Mouse (Mus musculus) embryonic facial prominence, embryonic 12.5 days (tissue): Measurements from ENCODE around the gene Unc13d. TPM values are rescaled to one million over a fixed set of nuclear protein-coding genes. Genes with fewer than 3 reads are reported as not detected.

Experiments
- ATAC-seq: fragments of 200-750 bp; cut with Nextera tagmentation; 2 replicates; pipeline ENCODE4 v1.8.0; 2017; ENCODE audit not compliant: insufficient number of reproducible peaks, insufficient read depth, low FRiP score, low TSS enrichment
- H3K27ac ChIP-seq: fragments of 300-500 bp; sonication (generic); 2 replicates; pipeline ENCODE4 v1.5.1; 2016; ENCODE audit warnings: mild to moderate bottlenecking
- H3K27me3 ChIP-seq: fragments of 300-500 bp; sonication (generic); 2 replicates; pipeline ENCODE4 v1.6.1; 2016; ENCODE audit warnings: mild to moderate bottlenecking, moderate library complexity
- H3K36me3 ChIP-seq: fragments of 300-500 bp; sonication (generic); 2 replicates; pipeline ENCODE4 v1.6.1; 2016; ENCODE audit warnings: mild to moderate bottlenecking
- H3K4me1 ChIP-seq: fragments of 300-500 bp; sonication (generic); 2 replicates; pipeline ENCODE4 v1.6.1; 2016
- H3K4me2 ChIP-seq: fragments of 300-500 bp; sonication (generic); replicated peaks from 2 replicates; pipeline ENCODE4 v1.6.1; 2016; ENCODE audit warnings: mild to moderate bottlenecking, moderate library complexity
- H3K4me3 ChIP-seq: fragments of 300-500 bp; sonication (generic); 2 replicates; pipeline ENCODE4 v1.5.1; 2016; ENCODE audit warnings: mild to moderate bottlenecking
- H3K9ac ChIP-seq: fragments of 300-500 bp; sonication (generic); 2 replicates; pipeline ENCODE4 v1.6.1; 2016; ENCODE audit warnings: mild to moderate bottlenecking, moderate library complexity
- H3K9me3 ChIP-seq: fragments of 300-500 bp; sonication (generic); 2 replicates; pipeline ENCODE4 v1.6.1; 2016; ENCODE audit warnings: mild to moderate bottlenecking, moderate library complexity
- WGBS: fragments of 180-500 bp; shearing (Covaris S2); methylation state at CpG from one replicate; pipeline ENCODE4 v1.1.7; 2016; 5-methylcytosine and 5-hydroxymethylcytosine counted together
- polyA plus RNA-seq: library from polyadenylated mRNA; unstranded; fragments of >200 nt; fragmentation: Nextera tagmentation; extraction: Ambion mirVana; gene quantifications from 2 replicates; pipeline ENCODE4 v1.2.1, GENCODE M21; 2016

The Unc13d gene
- polyA plus RNA-seq, 1 experiment from 2014 or later, result 1.3 TPM

GRCm38 (mm10) chr11:116057237-116057881, 20.4 kb downstream of the Unc13d start:
- H3K9ac ChIP-seq, result no peak overlapping the region
- H3K4me2 ChIP-seq, result no peak overlapping the region
- no peak overlapping the region for H3K27ac ChIP-seq
- peaks cover 100% of the 10 kb centered on the region for H3K36me3 ChIP-seq
- H3K27me3 ChIP-seq, result no peaks in the 10 kb centered on the region
- 89% methylated on average over 4 of the region's 4 CpGs for WGBS
- H3K4me3 ChIP-seq, result no peak overlapping the region
- H3K4me1 ChIP-seq, result no peaks in the 10 kb centered on the region
- ATAC-seq, result no peak
- no peaks in the 10 kb centered on the region for H3K9me3 ChIP-seq

GRCm38 (mm10) chr11:116055873-116056272, 21.9 kb downstream of the Unc13d start:
- WGBS, result 94% methylated on average over 11 of the region's 11 CpGs
- no peaks in the 10 kb centered on the region for H3K4me1 ChIP-seq
- H3K9me3 ChIP-seq, result no peaks in the 10 kb centered on the region
- no peak overlapping the region for H3K4me3 ChIP-seq
- peaks cover 99% of the 10 kb centered on the region for H3K36me3 ChIP-seq
- no peak overlapping the region for H3K4me2 ChIP-seq
- no peak overlapping the region for H3K9ac ChIP-seq
- no peaks in the 10 kb centered on the region for H3K27me3 ChIP-seq
- no peak overlapping the region for H3K27ac ChIP-seq
- no peak for ATAC-seq

- Histone ChIP-seq H3K4me3 (no peak overlapping the region), H3K27ac (no peak overlapping the region), H3K9ac (no peak overlapping the region), H3K9me3 (no peaks in the 10 kb centered on the region), H3K4me2 (no peak overlapping the region), H3K36me3 (peaks cover 99% of the 10 kb centered on the region), H3K4me1 (no peaks in the 10 kb centered on the region), H3K27me3 (no peaks in the 10 kb centered on the region)
- 94% methylated on average over 9 of the region's 9 CpGs for WGBS
- ATAC-seq, result no peak
Observed at GRCm38 (mm10) chr11:116053510-116054229, 24.1 kb downstream of the Unc13d start.

- Histone ChIP-seq H3K4me1 (no peaks in the 10 kb centered on the region), H3K36me3 (peaks cover 96% of the 10 kb centered on the region), H3K27ac (no peak overlapping the region), H3K4me2 (no peak overlapping the region), H3K9me3 (no peaks in the 10 kb centered on the region), H3K4me3 (no peak overlapping the region), H3K27me3 (no peaks in the 10 kb centered on the region), H3K9ac (no peak overlapping the region)
- ATAC-seq, result no peak
- WGBS, result 87% methylated on average over 4 of the region's 4 CpGs
Observed at GRCm38 (mm10) chr11:116050196-116050595, 27.6 kb downstream of the Unc13d start.

DNA sequence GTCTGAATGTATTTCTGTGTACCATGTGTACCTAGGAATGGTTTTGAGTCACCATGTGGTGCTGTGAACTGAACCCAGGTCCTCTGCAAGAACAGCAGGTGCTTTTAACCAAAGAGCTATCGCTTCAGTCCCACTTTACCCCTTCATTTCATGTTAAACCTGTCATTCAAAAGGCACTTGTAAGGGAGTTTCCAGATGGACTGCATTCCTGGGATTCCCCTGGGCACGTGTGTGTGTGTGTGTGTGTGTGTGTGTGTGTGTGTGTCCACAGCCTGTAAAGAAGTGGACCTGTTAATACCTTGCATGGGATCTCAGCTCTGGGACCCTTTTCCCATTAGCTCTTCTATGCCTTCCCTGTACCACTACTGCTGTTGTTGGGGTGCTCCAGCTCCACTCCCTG, 28.2 kb downstream of the Unc13d start:
- no peak overlapping the region for H3K4me3 ChIP-seq
- 78% methylated on average over 2 of the region's 2 CpGs for WGBS
- no peaks in the 10 kb centered on the region for H3K27me3 ChIP-seq
- no peak for ATAC-seq
- H3K9me3 ChIP-seq, result no peaks in the 10 kb centered on the region
- no peak overlapping the region for H3K4me2 ChIP-seq
- H3K27ac ChIP-seq, result no peak overlapping the region
- no peaks in the 10 kb centered on the region for H3K4me1 ChIP-seq
- H3K36me3 ChIP-seq, result peaks cover 92% of the 10 kb centered on the region
- H3K9ac ChIP-seq, result no peak overlapping the region

DNA sequence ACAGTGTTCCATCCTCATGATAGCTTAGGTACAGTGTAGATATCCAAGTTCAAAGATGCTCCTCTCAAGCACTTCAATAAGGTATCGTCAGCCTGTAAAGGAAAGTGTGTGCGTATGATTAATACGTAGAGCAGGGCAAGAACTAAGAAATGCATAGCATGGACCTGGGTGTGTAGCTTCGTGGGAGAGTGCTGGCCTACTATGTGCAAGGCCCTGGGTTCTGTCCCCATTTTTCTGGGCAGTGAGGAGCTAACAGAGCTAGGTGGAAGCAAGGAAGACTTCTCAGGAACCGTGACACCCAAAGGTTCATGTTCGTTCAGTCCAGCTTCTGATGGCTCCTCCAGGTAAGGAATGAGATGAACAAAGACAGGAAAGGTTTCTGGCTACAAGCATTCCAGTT, 32.6 kb downstream of the Unc13d start:
- Histone ChIP-seq H3K36me3 (peaks cover 76% of the 10 kb centered on the region), H3K9ac (no peak overlapping the region), H3K4me2 (no peak overlapping the region), H3K4me1 (no peaks in the 10 kb centered on the region), H3K9me3 (no peaks in the 10 kb centered on the region), H3K27me3 (no peaks in the 10 kb centered on the region), H3K27ac (no peak overlapping the region), H3K4me3 (no peak overlapping the region)
- WGBS, result 96% methylated on average over 6 of the region's 6 CpGs
- no peak for ATAC-seq

GRCm38 (mm10) chr11:116043286-116043685, 34.5 kb downstream of the Unc13d start:
- no peaks in the 10 kb centered on the region for H3K27me3 ChIP-seq
- H3K36me3 ChIP-seq, result peaks cover 69% of the 10 kb centered on the region
- no peaks in the 10 kb centered on the region for H3K9me3 ChIP-seq
- ATAC-seq, result no peak
- no peak overlapping the region for H3K4me2 ChIP-seq
- no peak overlapping the region for H3K4me3 ChIP-seq
- H3K27ac ChIP-seq, result no peak overlapping the region
- 87% methylated on average over 1 of the region's 1 CpGs for WGBS
- H3K4me1 ChIP-seq, result no peaks in the 10 kb centered on the region
- H3K9ac ChIP-seq, result no peak overlapping the region

- no peak for ATAC-seq
- H3K4me1 ChIP-seq, result no peaks in the 10 kb centered on the region
- WGBS, result 87% methylated on average over 5 of the region's 5 CpGs
- H3K4me2 ChIP-seq, result no peak overlapping the region
- no peak overlapping the region for H3K27ac ChIP-seq
- H3K9me3 ChIP-seq, result no peaks in the 10 kb centered on the region
- H3K27me3 ChIP-seq, result no peaks in the 10 kb centered on the region
- no peak overlapping the region for H3K9ac ChIP-seq
- H3K36me3 ChIP-seq, result peaks cover 61% of the 10 kb centered on the region
- no peak overlapping the region for H3K4me3 ChIP-seq
Observed at GRCm38 (mm10) chr11:116042372-116043138, 35.2 kb downstream of the Unc13d start.

DNA sequence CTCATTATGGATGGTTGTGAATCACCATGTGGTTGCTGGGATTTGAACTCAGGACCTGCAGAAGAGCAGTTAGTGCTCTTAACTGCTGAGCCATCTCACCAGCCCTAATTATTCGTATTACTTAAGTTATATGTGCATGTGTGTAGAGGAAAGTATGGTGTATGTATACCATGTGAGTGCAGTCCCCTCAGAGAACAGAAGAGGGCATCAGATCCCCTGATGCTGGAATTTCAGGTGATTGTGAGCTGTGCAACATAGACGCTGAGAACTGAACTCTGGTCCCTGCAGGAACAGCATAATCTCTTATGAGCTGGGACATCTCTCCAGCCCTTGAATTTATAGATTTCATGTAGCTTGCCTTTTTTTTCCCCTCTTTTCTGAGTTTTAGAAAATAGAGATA, 35.9 kb downstream of the Unc13d start:
- H3K4me2 ChIP-seq, result no peak overlapping the region
- no peak overlapping the region for H3K4me3 ChIP-seq
- WGBS, result 95% methylated on average over 2 of the region's 2 CpGs
- H3K4me1 ChIP-seq, result no peaks in the 10 kb centered on the region
- H3K9ac ChIP-seq, result no peak overlapping the region
- H3K9me3 ChIP-seq, result no peaks in the 10 kb centered on the region
- H3K27ac ChIP-seq, result no peak overlapping the region
- no peak for ATAC-seq
- no peaks in the 10 kb centered on the region for H3K27me3 ChIP-seq
- H3K36me3 ChIP-seq, result peaks cover 56% of the 10 kb centered on the region

DNA sequence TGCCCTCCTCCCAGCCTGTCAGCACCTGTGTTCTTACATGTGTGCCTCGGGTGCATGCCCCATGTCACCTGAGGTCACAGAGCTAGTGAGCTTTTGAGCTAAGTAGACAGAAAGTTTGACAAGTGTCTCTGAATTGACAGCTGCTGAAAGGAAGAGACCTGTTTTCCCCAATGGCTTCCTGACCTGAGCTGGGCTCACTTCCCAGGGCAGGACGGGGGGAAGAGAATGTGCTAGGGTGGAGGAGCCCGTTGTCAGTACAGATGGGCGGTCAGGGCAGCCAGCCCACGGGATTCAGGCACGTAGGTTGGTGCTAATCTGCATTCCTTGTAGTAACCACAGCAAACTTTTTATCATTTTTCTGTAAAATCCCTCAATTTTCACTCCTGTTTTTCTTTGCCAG, 37.2 kb downstream of the Unc13d start:
- H3K27me3 ChIP-seq, result no peaks in the 10 kb centered on the region
- no peaks in the 10 kb centered on the region for H3K9me3 ChIP-seq
- H3K27ac ChIP-seq, result no peak overlapping the region
- WGBS, result 90% methylated on average over 6 of the region's 6 CpGs
- no peak overlapping the region for H3K9ac ChIP-seq
- H3K4me2 ChIP-seq, result no peak overlapping the region
- H3K4me3 ChIP-seq, result no peak overlapping the region
- no peak for ATAC-seq
- H3K4me1 ChIP-seq, result no peaks in the 10 kb centered on the region
- H3K36me3 ChIP-seq, result peaks cover 50% of the 10 kb centered on the region

GRCm38 (mm10) chr11:116037826-116038225, 39.9 kb downstream of the Unc13d start:
- Histone ChIP-seq H3K4me3 (no peak overlapping the region), H3K36me3 (peaks cover 45% of the 10 kb centered on the region)

GRCm38 (mm10) chr11:116036671-116037070, 41.1 kb downstream of the Unc13d start:
- no peak for ATAC-seq
- no peaks in the 10 kb centered on the region for H3K27me3 ChIP-seq

More at GRCm38 (mm10) chr11:116037826-116038225, 39.9 kb downstream of the Unc13d start:
- H3K4me1 ChIP-seq, result no peaks in the 10 kb centered on the region; the same call in 1 of the 2 replicates
- H3K27me3 ChIP-seq, result no peaks in the 10 kb centered on the region
- no peak overlapping the region for H3K9ac ChIP-seq
- ATAC-seq, result no peak
- no peak overlapping the region for H3K4me2 ChIP-seq
- WGBS, result 92% methylated on average over 9 of the region's 9 CpGs
- no peaks in the 10 kb centered on the region for H3K9me3 ChIP-seq
- no peak overlapping the region for H3K27ac ChIP-seq

More at GRCm38 (mm10) chr11:116036671-116037070, 41.1 kb downstream of the Unc13d start:
- no peaks in the 10 kb centered on the region for H3K9me3 ChIP-seq
- 92% methylated on average over 3 of the region's 3 CpGs for WGBS
- no peak overlapping the region for H3K9ac ChIP-seq
- H3K4me2 ChIP-seq, result no peak overlapping the region
- H3K4me3 ChIP-seq, result no peak overlapping the region
- peaks cover 36% of the 10 kb centered on the region for H3K36me3 ChIP-seq
- H3K4me1 ChIP-seq, result peaks cover 10% of the 10 kb centered on the region
- H3K27ac ChIP-seq, result no peak overlapping the region
